Mouse (Mus musculus) stomach, embryonic 15.5 days (tissue): ENCODE results near the gene Sirpb1a. TPM values are rescaled to one million over a fixed set of nuclear protein-coding genes. Genes with fewer than 3 reads are reported as not detected.

Experiments
- ATAC-seq: fragments of 200-750 bp; cut with Nextera tagmentation; 2 replicates; pipeline ENCODE4 v1.8.0; 2017; ENCODE audit warnings: low read depth, moderate number of reproducible peaks, moderate TSS enrichment; ENCODE audit not compliant: insufficient read depth, low FRiP score
- H3K27ac ChIP-seq: fragments of 300-500 bp; sonication (generic); 2 replicates; pipeline ENCODE4 v1.5.1; 2015; ENCODE audit warnings: mild to moderate bottlenecking, inconsistent platforms
- H3K27me3 ChIP-seq: fragments of 300-500 bp; sonication (generic); replicated peaks from 2 replicates; pipeline ENCODE4 v1.6.1; 2015; ENCODE audit warnings: inconsistent platforms
- H3K36me3 ChIP-seq: fragments of 300-500 bp; sonication (generic); 2 replicates; pipeline ENCODE4 v1.6.1; 2015; ENCODE audit warnings: inconsistent platforms
- H3K4me1 ChIP-seq: fragments of 300-500 bp; sonication (generic); 2 replicates; pipeline ENCODE4 v1.6.1; 2015; ENCODE audit warnings: inconsistent platforms
- H3K4me2 ChIP-seq: fragments of 300-500 bp; sonication (generic); 2 replicates; pipeline ENCODE4 v1.6.1; 2015; ENCODE audit warnings: mild to moderate bottlenecking, inconsistent platforms
- H3K4me3 ChIP-seq: fragments of 300-500 bp; sonication (generic); replicated peaks from 2 replicates; pipeline ENCODE4 v1.5.1; 2015; ENCODE audit warnings: inconsistent platforms
- H3K9ac ChIP-seq: fragments of 300-500 bp; sonication (generic); 2 replicates; pipeline ENCODE4 v1.6.1; 2015; ENCODE audit warnings: inconsistent platforms
- H3K9me3 ChIP-seq: fragments of 300-500 bp; sonication (generic); 2 replicates; pipeline ENCODE4 v1.6.1; 2016; ENCODE audit warnings: inconsistent platforms
- polyA plus RNA-seq: library from polyadenylated mRNA; unstranded; fragments of >200 nt; fragmentation: Nextera tagmentation; extraction: Ambion mirVana; gene quantifications from 2 replicates; pipeline ENCODE4 v1.2.1, GENCODE M21; 2015

Sirpb1a gene
- polyA plus RNA-seq, 1 experiment from 2014 or later, result 0.13 TPM

GRCm38 (mm10) chr3:15329549-15329948 lies 96.8 kb downstream of the Sirpb1a start:
- H3K4me2 ChIP-seq, result no peak overlapping the region
- H3K9me3 ChIP-seq, result no peaks in the 10 kb centered on the region
- no peak overlapping the region for H3K9ac ChIP-seq
- ATAC-seq, result no peak
- H3K4me1 ChIP-seq, result no peaks in the 10 kb centered on the region
- no peak overlapping the region for H3K27ac ChIP-seq
- H3K36me3 ChIP-seq, result no peaks in the 10 kb centered on the region
- H3K27me3 ChIP-seq, result no peaks in the 10 kb centered on the region
- H3K4me3 ChIP-seq, result no peak overlapping the region

Other genes starting within 250 kb of the Sirpb1a start
- gene Gm9733, start 94.2 kb downstream of the Sirpb1a start, polyA plus RNA-seq, result 0.46 and 0.53 TPM in 2 replicates
- 0.40 and 0.48 TPM in 2 replicates for gene Sirpb1b, start 148.5 kb upstream of the Sirpb1a start, polyA plus RNA-seq